Mouse (Mus musculus): Measurements from ENCODE around the gene Lamtor1.

DNA sequence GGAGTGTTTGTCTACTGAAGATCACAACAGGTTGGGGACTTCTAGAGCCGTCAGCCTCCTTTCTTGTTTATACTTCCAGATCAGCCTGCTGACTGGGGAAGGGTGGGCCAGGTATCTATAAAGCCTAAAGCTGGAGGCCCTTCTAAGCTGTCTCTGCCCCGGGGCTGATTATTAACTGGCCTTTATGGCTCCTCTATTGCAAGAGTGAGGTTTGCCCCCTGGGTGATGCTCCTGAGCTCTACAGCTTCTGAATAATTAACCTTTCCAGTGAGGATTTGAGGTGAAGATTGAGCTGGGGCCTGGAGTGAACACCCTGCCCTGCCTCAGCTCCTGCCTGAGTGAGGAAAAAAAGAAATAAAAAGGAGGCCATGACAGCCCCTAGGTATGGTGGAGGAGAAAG, 35.1 kb upstream of the Lamtor1 start, which contains the start of gene Folr1:
- TF ChIP-seq POLR2A (IDR thresholded peaks at IDR 0.05; ENCODE audit: low read depth, low read length): no peak
- TF ChIP-seq CTCF (conservative IDR thresholded peaks at IDR 0.05 in 1 of 2, IDR thresholded peaks at IDR 0.05 in 1 of 2; ENCODE audit: low read depth in 2 of 2, low read length in 2 of 2): no peak
- no peak for TF ChIP-seq EP300 (IDR thresholded peaks at IDR 0.05; ENCODE audit: low read length)
- no peak for TF ChIP-seq MXI1 (IDR thresholded peaks at IDR 0.05; ENCODE audit: low read depth, low read length)

Measured in CH12.LX (cell line).